Mouse (Mus musculus) left cerebral cortex, postnatal 14 days (tissue): ENCODE data around the gene Pip4k2c. TPM values are rescaled to one million over a fixed set of nuclear protein-coding genes. Genes with fewer than 3 reads are reported as not detected.
A peak's percentile ranks its signal among the peaks of the same experiment; 100 is the strongest.
"Not testable (repeated sequence)": the region's sequence is repeated elsewhere in the genome, so short reads cannot be mapped to it uniquely, and the experiment has no call there.

Experiments
- DNase-seq, 2 experiments: peaks; one replicate each; pipeline ENCODE4 v3.0.0; 2021 to 2022; ENCODE audit warnings: low spot score in 2 of 2, mixed read lengths in 1 of 2
- intact Hi-C: fragments of 180-260 bp; cut with DNase I; formaldehyde crosslinking; loops from one replicate; pipeline ENCODE4 v1.15.1; 2025
- total RNA-seq, 2 experiments: library from RNA; stranded (reverse); gene quantifications; 2 replicates each; pipeline ENCODE4 v1.2.3; 2021

Gene Pip4k2c
- total RNA-seq, 2 experiments from 2014 or later: 63.6 to 78.9 TPM

GRCm38 (mm10) chr10:127213704-127214421 lies 2.5 kb upstream of the Pip4k2c start:
- no peak for DNase-seq
- intact Hi-C loops: no loop called here

- DNase-seq: no peak
- intact Hi-C loops: no loop called here
Observed at GRCm38 (mm10) chr10:127213272-127213671, 1.9 kb upstream of the Pip4k2c start.

DNA sequence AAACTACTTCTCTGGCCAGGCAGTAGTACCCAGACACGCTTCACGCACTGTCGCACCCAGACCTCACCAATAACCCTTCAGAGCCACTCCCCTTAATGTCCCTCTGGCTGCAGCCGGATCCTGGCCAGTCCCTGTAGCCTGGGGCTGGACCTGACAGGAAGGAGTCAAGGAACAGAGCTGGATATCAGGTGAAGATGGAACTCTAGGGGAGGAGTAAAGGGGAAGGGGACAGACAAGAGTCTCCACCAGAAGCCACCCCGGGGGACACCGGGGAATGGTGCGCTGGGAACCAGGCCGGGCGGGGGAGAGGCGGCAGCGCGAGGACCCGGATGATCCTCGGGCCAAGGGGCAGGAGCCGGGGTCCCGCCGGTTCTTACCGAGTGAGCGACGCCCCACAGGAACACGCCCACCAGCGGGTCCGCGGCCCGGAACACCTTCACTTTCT lies 402 bp downstream of the Pip4k2c start:
- intact Hi-C loops: no loop called here
- no peak for DNase-seq

- no peak for DNase-seq
- intact Hi-C loops: no loop called here
Observed at GRCm38 (mm10) chr10:127209928-127210570, 1.3 kb downstream of the Pip4k2c start.

GRCm38 (mm10) chr10:127208921-127209320 lies 2.5 kb downstream of the Pip4k2c start:
- DNase-seq: peak in 1 of 2 experiments; percentile 71
- intact Hi-C loops: no loop called here

- DNase-seq: no peak
Observed at GRCm38 (mm10) chr10:127205373-127205772, 6.0 kb downstream of the Pip4k2c start.

GRCm38 (mm10) chr10:127204589-127204988 lies 6.8 kb downstream of the Pip4k2c start:
- no peak for DNase-seq
- intact Hi-C loops: no loop called here

More at GRCm38 (mm10) chr10:127205373-127205772, 6.0 kb downstream of the Pip4k2c start:
- intact Hi-C loops: no loop called here

DNA sequence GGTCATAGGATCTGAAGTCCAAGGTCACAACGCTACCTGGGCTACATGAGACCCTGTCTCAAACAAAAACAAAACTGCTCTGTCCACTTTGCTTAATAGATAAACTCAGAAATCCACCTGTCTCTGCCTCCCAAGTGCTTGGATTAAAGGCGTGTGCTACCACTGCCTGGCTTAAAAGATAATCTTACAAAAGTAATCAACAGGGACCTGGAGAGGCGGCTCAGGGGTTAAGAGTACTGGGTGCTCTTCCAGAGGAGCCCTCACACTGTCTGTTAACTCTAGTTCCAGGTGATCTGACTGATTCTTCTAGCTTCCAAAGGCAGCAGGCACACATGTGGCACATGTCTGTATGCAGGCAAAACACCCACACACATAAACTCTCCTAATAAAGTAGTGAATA lies 8.3 kb downstream of the Pip4k2c start:
- no peak for DNase-seq

DNA sequence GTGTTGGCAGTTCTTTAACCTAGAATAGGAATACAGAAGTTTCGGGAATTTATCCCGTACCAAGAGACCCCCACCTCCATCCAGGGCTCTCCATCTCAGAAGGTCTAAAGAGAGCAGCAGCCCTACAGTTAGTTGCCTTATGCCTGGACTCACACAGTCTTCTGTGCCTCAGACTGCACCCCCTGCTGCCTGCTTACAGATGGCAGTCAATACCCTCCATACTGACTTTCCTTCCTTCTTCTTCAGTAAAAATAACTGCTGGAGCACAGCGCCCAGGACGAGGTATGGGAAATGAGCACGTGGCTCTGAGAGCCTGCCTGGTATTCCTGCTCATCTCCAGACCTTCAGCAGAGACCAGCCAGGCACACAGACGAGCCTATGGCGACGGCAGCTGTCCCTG lies 11.1 kb downstream of the Pip4k2c start:
- intact Hi-C loops: no loop called here

More for the DNA sequence above, 8.3 kb downstream of the Pip4k2c start:
- intact Hi-C loops: no loop called here

DNA sequence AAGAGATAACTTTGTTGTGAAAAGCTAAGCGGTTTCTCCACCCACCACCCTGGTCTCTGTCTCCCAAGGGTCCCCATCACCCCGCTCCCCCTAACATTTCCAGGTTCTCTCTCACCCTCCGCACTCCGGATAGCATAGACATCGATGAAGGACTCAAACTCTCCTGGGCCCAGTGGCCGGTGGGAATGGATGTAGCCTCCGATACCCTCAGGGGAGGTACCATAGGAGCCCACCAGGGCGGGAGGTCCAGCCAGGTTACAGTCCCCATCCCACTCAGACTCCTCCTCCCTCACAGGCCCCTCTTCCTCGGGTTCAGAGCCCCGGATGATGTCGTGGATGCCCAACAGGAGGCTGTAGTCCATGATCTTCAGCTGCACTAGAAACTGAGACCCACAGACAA lies 11.9 kb downstream of the Pip4k2c start:
- intact Hi-C loops: no loop called here
- DNase-seq: no peak

More for the DNA sequence above, 11.1 kb downstream of the Pip4k2c start:
- DNase-seq: no peak

- intact Hi-C loops: no loop called here
- no peak for DNase-seq
Observed at GRCm38 (mm10) chr10:127199068-127199467, 12.3 kb downstream of the Pip4k2c start.

- no peak for DNase-seq
- intact Hi-C loops: no loop called here
Observed at GRCm38 (mm10) chr10:127198492-127198891, 12.9 kb downstream of the Pip4k2c start.

DNA sequence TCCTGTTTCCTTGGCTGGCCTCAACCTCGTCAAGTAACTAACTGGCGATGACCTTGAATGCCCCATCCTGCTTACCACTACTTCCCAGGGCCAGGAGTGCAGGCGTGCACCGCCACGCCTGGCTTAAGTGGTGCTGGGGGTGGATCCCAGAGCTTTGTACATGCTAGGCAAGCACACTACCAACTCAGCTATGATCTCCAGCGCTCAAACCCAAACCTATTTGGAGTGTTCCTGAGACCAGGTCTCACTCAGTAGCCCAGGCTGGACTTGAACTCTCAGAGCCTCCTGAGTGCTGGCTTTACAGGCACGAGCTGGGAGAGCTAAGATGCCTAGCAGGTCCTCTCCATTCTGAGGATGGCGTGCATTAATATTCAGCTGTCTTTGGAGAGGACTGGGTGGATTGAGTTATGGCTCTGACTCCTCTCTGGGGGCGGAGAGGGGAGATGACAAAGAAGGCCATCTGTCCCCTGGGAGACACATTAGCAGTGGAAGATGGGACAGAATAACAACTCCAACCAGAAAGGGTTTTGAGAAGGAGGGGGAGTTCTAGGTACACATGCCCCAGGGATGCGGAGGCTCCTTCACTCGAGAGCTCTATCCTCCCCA lies 13.8 kb downstream of the Pip4k2c start:
- DNase-seq: no peak
- intact Hi-C loops: no loop called here

GRCm38 (mm10) chr10:127197104-127197503 lies 14.3 kb downstream of the Pip4k2c start:
- DNase-seq: no peak
- intact Hi-C loops: no loop called here

DNA sequence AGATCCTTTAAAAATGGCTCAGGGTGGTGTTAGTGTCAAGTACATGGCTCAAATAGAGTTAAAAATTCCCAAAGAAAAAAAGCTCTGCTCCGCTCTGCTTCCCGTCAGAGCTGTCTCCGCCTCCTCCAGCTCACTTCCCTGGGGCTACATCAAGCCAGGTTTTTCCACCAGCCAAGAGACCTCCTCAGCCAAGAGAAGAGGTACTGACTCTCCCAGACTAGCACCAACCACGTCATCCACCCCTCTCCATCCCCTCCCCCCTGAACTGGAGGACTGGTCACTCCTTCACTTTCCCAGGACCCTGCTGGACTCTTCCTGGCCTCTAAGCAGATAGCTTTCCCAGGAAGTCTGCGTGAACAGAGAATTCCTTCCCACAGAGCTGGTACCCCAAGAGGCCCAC lies 15.0 kb downstream of the Pip4k2c start:
- peak; percentile 70 to 78 for DNase-seq
- intact Hi-C loops: no loop called here

- DNase-seq: peak in 1 of 2 experiments; percentile 66
- intact Hi-C loops: no loop called here
Observed at GRCm38 (mm10) chr10:127195328-127196129, 15.9 kb downstream of the Pip4k2c start, which contains the start of gene Dtx3. TSS of gene Dtx3 (minus strand) at chr10:127195728.

DNA sequence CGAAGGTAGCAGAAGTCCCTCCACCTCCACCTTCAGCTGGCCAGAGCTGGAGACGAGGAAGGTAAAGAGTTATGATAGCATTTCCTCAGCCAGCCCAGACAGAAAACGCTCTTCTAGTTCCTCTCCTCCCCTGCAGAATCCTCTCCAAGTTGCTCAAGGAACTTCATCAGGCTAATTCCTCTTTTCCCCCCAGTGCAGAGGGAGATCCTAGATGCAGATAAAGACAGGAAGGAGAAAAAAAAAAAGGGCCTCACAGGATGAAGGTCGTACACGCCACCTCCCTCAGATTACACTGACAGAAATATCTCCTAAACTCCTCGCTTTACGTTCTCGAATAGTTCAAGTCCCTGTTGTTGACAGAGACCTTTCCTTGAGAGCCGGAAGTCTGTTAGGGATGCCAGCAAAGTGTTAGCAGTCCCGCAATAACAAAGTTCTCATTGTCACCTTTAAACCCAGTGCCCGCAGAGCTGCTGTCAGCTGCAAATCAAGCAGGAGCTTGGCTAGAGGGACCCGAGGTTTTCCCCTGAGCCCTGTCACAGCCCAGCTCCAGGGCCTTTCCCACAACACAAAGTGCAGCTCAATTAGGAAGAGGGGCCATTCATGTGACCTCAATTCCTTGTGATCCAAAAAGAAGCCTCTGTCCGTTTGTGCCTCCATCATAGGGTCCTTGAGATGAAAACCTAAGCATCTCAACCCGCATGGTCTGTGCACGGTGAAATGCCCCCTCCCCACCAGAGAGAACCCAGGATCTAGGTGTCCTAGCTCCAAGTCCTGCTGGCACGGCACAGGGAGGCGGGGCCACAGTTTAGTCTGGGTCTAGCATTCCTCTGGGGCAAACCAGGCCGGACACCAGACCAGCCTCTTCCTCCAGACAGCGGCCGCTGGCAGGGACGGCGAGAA lies 16.7 kb downstream of the Pip4k2c start:
- intact Hi-C loops: no loop called here
- no peak for DNase-seq

GRCm38 (mm10) chr10:127193011-127193410 lies 18.4 kb downstream of the Pip4k2c start:
- DNase-seq: no peak
- intact Hi-C loops: no loop called here

GRCm38 (mm10) chr10:127192057-127192328 lies 19.4 kb downstream of the Pip4k2c start:
- DNase-seq, intact Hi-C loops: not testable (repeated sequence)
